Comparison of ENCODE assay signal across 8 mouse cellular contexts in genomic region chr9:63793731-63794495, GRCm38 (mm10). TPM values are rescaled to one million over a fixed set of nuclear protein-coding genes. Genes with fewer than 3 reads are reported as not detected.
DNase-seq lines count a peak whose midpoint lies in the region; ATAC-seq and TF ChIP-seq lines count a peak whose summit lies in the region.

No protein-coding gene starts in this region.

- peaks cover 20 to 32% of the 10 kb centered on the region in 2 experiments for H3K4me1 ChIP-seq in CH12.LX (ENCODE audit: control insufficient read depth in 1 of 2, insufficient read depth in 2 of 2)
- peaks cover 54% of the 10 kb centered on the region for H3K4me1 ChIP-seq in heart, embryonic 10.5 days
- peaks cover 34% of the 10 kb centered on the region for H3K4me1 ChIP-seq in olfactory bulb, adult 2 months (ENCODE audit: control insufficient read depth, insufficient read depth, low read length)
- H3K4me1 ChIP-seq in forebrain, embryonic 14.5 days (ENCODE audit: control insufficient read depth, insufficient read depth, low read length) = no peaks in the 10 kb centered on the region
- H3K4me1 ChIP-seq in cerebellum, adult 2 months (ENCODE audit: control insufficient read depth, insufficient read depth, low read length) = no peaks in the 10 kb centered on the region

- ATAC-seq in forebrain, embryonic 14.5 days = no peak

- TF ChIP-seq RAD21 in CH12.LX (IDR thresholded peaks at IDR 0.05; ENCODE audit: low read depth, low read length) = no peak

- no peaks in the 10 kb centered on the region for H3K9me3 ChIP-seq in CH12.LX (replicated peaks; ENCODE audit: low read length)
- H3K9me3 ChIP-seq in heart, embryonic 10.5 days = no peaks in the 10 kb centered on the region
- H3K9me3 ChIP-seq in forebrain, embryonic 14.5 days (replicated peaks; ENCODE audit: control insufficient read depth, low read length) = no peaks in the 10 kb centered on the region

- peaks cover 16% of the 10 kb centered on the region for H3K27me3 ChIP-seq in CH12.LX (replicated peaks)
- no peaks in the 10 kb centered on the region; the same call in 1 of the 2 replicates for H3K27me3 ChIP-seq in heart, embryonic 10.5 days (ENCODE audit: insufficient read depth, poor library complexity, severe bottlenecking)
- no peaks in the 10 kb centered on the region for H3K27me3 ChIP-seq in forebrain, embryonic 14.5 days (replicated peaks; ENCODE audit: control insufficient read depth, insufficient read depth, low read length)
- no peaks in the 10 kb centered on the region for H3K27me3 ChIP-seq in cerebellum, adult 2 months (ENCODE audit: control insufficient read depth, insufficient read depth, low read length)

- no peak overlapping the region for H3K27ac ChIP-seq in CH12.LX (ENCODE audit: insufficient read depth, low read depth)
- peak overlapping the region; percentile 48 for H3K27ac ChIP-seq in heart, embryonic 10.5 days
- peak overlapping the region; percentile 86 for H3K27ac ChIP-seq in olfactory bulb, adult 2 months (ENCODE audit: insufficient read depth, low read depth, low read length)
- no peak overlapping the region for H3K27ac ChIP-seq in forebrain, embryonic 14.5 days (ENCODE audit: low read depth, low read length)
- no peak overlapping the region for H3K27ac ChIP-seq in cerebellum, adult 2 months (ENCODE audit: insufficient read depth, low read length)

- H3K4me2 ChIP-seq in CH12.LX (ENCODE audit: insufficient read depth, low read depth, poor library complexity, severe bottlenecking) = peak overlapping the region; percentile 18; the same call in 1 of the 2 replicates
- no peak overlapping the region for H3K4me2 ChIP-seq in forebrain, embryonic 14.5 days (ENCODE audit: low read length)

- H3K4me3 ChIP-seq in CH12.LX (replicated peaks in 1 of 3; ENCODE audit: low read depth in 2 of 3, low read length in 2 of 3, poor library complexity in 1 of 3) = no peak overlapping the region
- peak overlapping the region; percentile 13; the same call in 1 of the 2 replicates for H3K4me3 ChIP-seq in heart, embryonic 10.5 days
- H3K4me3 ChIP-seq in olfactory bulb, adult 2 months (ENCODE audit: insufficient read depth, low read depth, low read length) = no peak overlapping the region
- H3K4me3 ChIP-seq in forebrain, embryonic 14.5 days (ENCODE audit: low read depth, low read length) = no peak overlapping the region
- H3K4me3 ChIP-seq in cerebellum, adult 2 months (replicated peaks; ENCODE audit: insufficient read depth, low read depth, low read length) = no peak overlapping the region

- TF ChIP-seq CTCF in CH12.LX (conservative IDR thresholded peaks at IDR 0.05 in 1 of 2, IDR thresholded peaks at IDR 0.05 in 1 of 2; ENCODE audit: low read depth in 2 of 2, low read length in 2 of 2) = no peak
- TF ChIP-seq CTCF in olfactory bulb, adult 2 months (IDR thresholded peaks at IDR 0.05; ENCODE audit: insufficient read depth, low read depth, low read length) = no peak
- TF ChIP-seq CTCF in cerebellum, adult 2 months (IDR thresholded peaks at IDR 0.05; ENCODE audit: borderline replicate concordance, insufficient read depth, low read depth, low read length) = no peak

- intact Hi-C loops in left cerebral cortex, postnatal 14 days (cut with DNase I) = no loop called here

- TF ChIP-seq EP300 in CH12.LX (IDR thresholded peaks at IDR 0.05; ENCODE audit: low read length) = no peak; the same call in 1 of the 2 replicates

- in situ Hi-C loops in CH12.LX (cut with MboI; ENCODE audit: low pct_ligation_motif_present, low pct_unique_long_range_greater_than_20kb, low sequenced_read_pairs) = no loop called here

- peak overlapping the region; percentile 23 for H3K9ac ChIP-seq in CH12.LX (ENCODE audit: insufficient read depth, low read depth)
- no peak overlapping the region for H3K9ac ChIP-seq in forebrain, embryonic 14.5 days (ENCODE audit: low read length)

- WGBS in heart, embryonic 10.5 days = 33% methylated on average over 10 of the region's 10 CpGs
- WGBS in olfactory bulb, adult 2 months = 46% methylated on average over 10 of the region's 10 CpGs
- 84% methylated on average over 10 of the region's 10 CpGs for WGBS in forebrain, embryonic 14.5 days
- WGBS in cerebellum, adult 2 months = 77% methylated on average over 10 of the region's 10 CpGs

- no peak for TF ChIP-seq POLR2A in CH12.LX (IDR thresholded peaks at IDR 0.05; ENCODE audit: low read depth, low read length)
- no peak for TF ChIP-seq POLR2A in olfactory bulb, adult 2 months (IDR thresholded peaks at IDR 0.05; ENCODE audit: insufficient read depth, low read depth, low read length)
- TF ChIP-seq POLR2A in cerebellum, adult 2 months (IDR thresholded peaks at IDR 0.05; ENCODE audit: borderline replicate concordance, insufficient read depth, low read length) = no peak

- DNase-seq in CH12.LX (ENCODE audit: extremely low read depth) = peak; percentile 40
- peak; percentile 89 for DNase-seq in adrenal gland, postnatal 36 days
- DNase-seq in heart, embryonic 10.5 days (ENCODE audit: low spot score) = no peak
- DNase-seq in left cerebral cortex, postnatal 14 days (ENCODE audit: low spot score in 2 of 2) = peak; percentile 73 to 79
- DNase-seq in embryo, embryonic 11 days = no peak
- DNase-seq in forebrain, embryonic 14.5 days (ENCODE audit: low spot score) = no peak
- no peak for DNase-seq in cerebellum, adult 2 months

- H3K36me3 ChIP-seq in CH12.LX (replicated peaks in 1 of 2; ENCODE audit: control insufficient read depth in 1 of 2, insufficient read depth in 1 of 2, low read length in 1 of 2) = no peaks in the 10 kb centered on the region
- no peaks in the 10 kb centered on the region for H3K36me3 ChIP-seq in heart, embryonic 10.5 days
- H3K36me3 ChIP-seq in forebrain, embryonic 14.5 days (ENCODE audit: control insufficient read depth, insufficient read depth, low read length) = no peaks in the 10 kb centered on the region

- no peaks in the 10 kb centered on the region for H3K79me2 ChIP-seq in CH12.LX (replicated peaks; ENCODE audit: control insufficient read depth, extremely low read depth, insufficient read depth, poor library complexity, severe bottlenecking)

- dilution Hi-C loops in CH12.LX (cut with MboI; ENCODE audit: extremely low pct_ligation_motif_present, extremely low pct_unique_long_range_greater_than_20kb, low sequenced_read_pairs) = no loop called here

TF ChIP-seq in CH12.LX, 34 proteins besides CTCF, POLR2A, EP300 and RAD21:
- TF ChIP-seq USF2 (conservative IDR thresholded peaks at IDR 0.05; ENCODE audit: low read depth, low read length) = no peak
- TF ChIP-seq TBP (conservative IDR thresholded peaks at IDR 0.05; ENCODE audit: low read depth, low read length) = no peak
- no peak for TF ChIP-seq NRF1 (IDR thresholded peaks at IDR 0.05; ENCODE audit: low read depth, low read length)
- no peak for TF ChIP-seq MEF2A (IDR thresholded peaks at IDR 0.05; ENCODE audit: borderline replicate concordance, low read depth, low read length)
- no peak for TF ChIP-seq SIN3A (IDR thresholded peaks at IDR 0.05; ENCODE audit: low read length)
- TF ChIP-seq IRF4 (IDR thresholded peaks at IDR 0.05; ENCODE audit: low read depth, low read length) = peak; percentile 39; the same call in 1 of the 2 replicates
- no peak for TF ChIP-seq ZC3H11A (IDR thresholded peaks at IDR 0.05; ENCODE audit: low read depth, low read length)
- no peak for TF ChIP-seq ZKSCAN1 (IDR thresholded peaks at IDR 0.05; ENCODE audit: borderline replicate concordance, low read depth, low read length)
- TF ChIP-seq ETS1 (conservative IDR thresholded peaks at IDR 0.05; ENCODE audit: low read depth, low read length) = peak; percentile 65
- no peak for TF ChIP-seq SMC3 (IDR thresholded peaks at IDR 0.05; ENCODE audit: low read depth, low read length)
- no peak for TF ChIP-seq MYC (IDR thresholded peaks at IDR 0.05; ENCODE audit: low read depth, low read length)
- no peak for TF ChIP-seq USF1 (IDR thresholded peaks at IDR 0.05; ENCODE audit: low read depth, low read length)
- no peak for TF ChIP-seq MXI1 (IDR thresholded peaks at IDR 0.05; ENCODE audit: low read depth, low read length)
- no peak for TF ChIP-seq TCF12 (IDR thresholded peaks at IDR 0.05; ENCODE audit: low read depth, low read length)
- no peak for TF ChIP-seq JUND (conservative IDR thresholded peaks at IDR 0.05; ENCODE audit: low read depth, low read length)
- no peak for TF ChIP-seq CHD2 (IDR thresholded peaks at IDR 0.05; ENCODE audit: low read length)
- TF ChIP-seq MAX (IDR thresholded peaks at IDR 0.05; ENCODE audit: low read length) = 0 out of 2 replicates have a peak, but pooled peaks have one; percentile 20
- no peak for TF ChIP-seq MAFK (IDR thresholded peaks at IDR 0.05; ENCODE audit: insufficient replicate concordance, low read length)
- TF ChIP-seq MAZ (IDR thresholded peaks at IDR 0.05; ENCODE audit: low read depth, low read length) = no peak
- TF ChIP-seq ZMIZ1 (IDR thresholded peaks at IDR 0.05; ENCODE audit: low read depth, low read length) = no peak
- no peak for TF ChIP-seq KAT2A (IDR thresholded peaks at IDR 0.05; ENCODE audit: insufficient replicate concordance, low read length)
- no peak for TF ChIP-seq CHD1 (IDR thresholded peaks at IDR 0.05; ENCODE audit: low read depth, low read length)
- no peak for TF ChIP-seq GABPA (IDR thresholded peaks at IDR 0.05; ENCODE audit: insufficient replicate concordance, low read depth, low read length)

RNA-seq across cellular contexts. Expression of gene Smad3, which starts 36.1 kb away (rescaled TPM):
- total RNA-seq in CH12.LX (2012; rRNA removed) (0.50 and 0.81 TPM in 2 replicates), CH12.LX (2014; rRNA removed) (0.43 and 1.5 TPM in 2 replicates)
- polyA plus RNA-seq in CH12.LX (2012; ENCODE audit: insufficient read length, low read depth) = 0.90 and 1.2 TPM in 2 replicates
- 10 to 100 TPM; 28.6 to 48.3 TPM for total RNA-seq in adrenal gland, postnatal 36 days (2021)
- 15.2 and 20.0 TPM in 2 replicates for polyA plus RNA-seq in heart, embryonic 10.5 days (2016; fragmentation: Nextera tagmentation; extraction: Ambion mirVana)
- total RNA-seq in left cerebral cortex, postnatal 14 days (2021) = 10 to 100 TPM; 36.9 to 38.3 TPM
- not detected in 2 replicates for polyA plus RNA-seq in olfactory bulb, adult 2 months (2012; ENCODE audit: insufficient read depth, insufficient read length, low replicate concordance, missing spikeins)
- polyA plus RNA-seq in forebrain, embryonic 14.5 days (2014; fragmentation: Nextera tagmentation; extraction: Ambion mirVana) = 5.1 and 5.4 TPM in 2 replicates
- 19.9 and 28.2 TPM in 2 replicates for polyA plus RNA-seq in cerebellum, adult 2 months (2012; rRNA removed)

Comparison
In these comparisons a context has a peak if more than half of its experiments do, and no peak if none do; other contexts are left out.
1. DNase-seq: peak in CH12.LX (single experiment), adrenal gland, postnatal 36 days (2 of 2) and left cerebral cortex, postnatal 14 days (2 of 2); none in heart, embryonic 10.5 days (single experiment), embryo, embryonic 11 days (single experiment), forebrain, embryonic 14.5 days (single experiment) and cerebellum, adult 2 months (0 of 2).
2. H3K27ac ChIP-seq: peak in heart, embryonic 10.5 days (single experiment) and olfactory bulb, adult 2 months (single experiment); none in CH12.LX (single experiment), forebrain, embryonic 14.5 days (single experiment) and cerebellum, adult 2 months (single experiment).